Comparison of ENCODE assay signal across 8 mouse cellular contexts in genomic region chr7:105553456-105554211, GRCm38 (mm10). TPM values are rescaled to one million over a fixed set of nuclear protein-coding genes. Genes with fewer than 3 reads are reported as not detected.
DNase-seq lines count a peak whose midpoint lies in the region; ATAC-seq and TF ChIP-seq lines count a peak whose summit lies in the region.

No protein-coding gene starts in this region.

- peak; percentile 15 for DNase-seq in lung, embryonic 14.5 days
- no peak for DNase-seq in lung, postnatal 25 days (ENCODE audit: low spot score)
- no peak for DNase-seq in embryonic facial prominence, embryonic 10.5 days (ENCODE audit: low spot score)
- DNase-seq in midbrain, embryonic 14.5 days, result no peak
- no peak for DNase-seq in adrenal gland, adult 18-20 months (ENCODE audit: low spot score in 2 of 2)
- no peak for DNase-seq in c-Kit-positive CD71-positive TER-119-positive erythroid progenitor cells, embryonic 14.5 days (ENCODE audit: low spot score)

- H3K9me3 ChIP-seq in lung, embryonic 14.5 days (ENCODE audit: low read depth, low read length), result no peaks in the 10 kb centered on the region
- no peaks in the 10 kb centered on the region for H3K9me3 ChIP-seq in embryonic facial prominence, embryonic 10.5 days
- no peaks in the 10 kb centered on the region for H3K9me3 ChIP-seq in hindbrain, embryonic 13.5 days
- H3K9me3 ChIP-seq in midbrain, embryonic 14.5 days (ENCODE audit: control insufficient read depth, low read length), result no peaks in the 10 kb centered on the region

- H3K36me3 ChIP-seq in lung, embryonic 14.5 days (ENCODE audit: insufficient read depth), result peaks cover 14% of the 10 kb centered on the region; the same call in 1 of the 2 replicates
- H3K36me3 ChIP-seq in embryonic facial prominence, embryonic 10.5 days (replicated peaks), result peaks cover 27% of the 10 kb centered on the region
- H3K36me3 ChIP-seq in hindbrain, embryonic 13.5 days, result peaks cover 15% of the 10 kb centered on the region
- peaks cover 18% of the 10 kb centered on the region for H3K36me3 ChIP-seq in midbrain, embryonic 14.5 days (ENCODE audit: control insufficient read depth, insufficient read depth, low read length)

- peak overlapping the region; percentile 64 for H3K9ac ChIP-seq in lung, embryonic 14.5 days
- H3K9ac ChIP-seq in hindbrain, embryonic 13.5 days, result peak overlapping the region; percentile 86
- H3K9ac ChIP-seq in midbrain, embryonic 14.5 days (replicated peaks; ENCODE audit: low read length), result peak overlapping the region; percentile 87

- peak overlapping the region; percentile 65 for H3K4me3 ChIP-seq in lung, embryonic 14.5 days (ENCODE audit: low read depth, low read length)
- H3K4me3 ChIP-seq in embryonic facial prominence, embryonic 10.5 days, result peak overlapping the region; percentile 68
- peak overlapping the region; percentile 76 for H3K4me3 ChIP-seq in hindbrain, embryonic 13.5 days
- H3K4me3 ChIP-seq in midbrain, embryonic 14.5 days (replicated peaks; ENCODE audit: low read depth, low read length), result peak overlapping the region; percentile 75

- H3K27me3 ChIP-seq in lung, embryonic 14.5 days (ENCODE audit: insufficient read depth, low read length), result no peaks in the 10 kb centered on the region
- H3K27me3 ChIP-seq in embryonic facial prominence, embryonic 10.5 days (replicated peaks; ENCODE audit: low read depth, poor library complexity, severe bottlenecking), result no peaks in the 10 kb centered on the region
- no peaks in the 10 kb centered on the region for H3K27me3 ChIP-seq in hindbrain, embryonic 13.5 days
- no peaks in the 10 kb centered on the region for H3K27me3 ChIP-seq in midbrain, embryonic 14.5 days (ENCODE audit: control insufficient read depth, insufficient read depth, low read length)

- 0 out of 2 replicates have a peak, but pooled peaks cover 3% of the 10 kb centered on the region for H3K4me1 ChIP-seq in lung, embryonic 14.5 days (ENCODE audit: insufficient read depth)
- H3K4me1 ChIP-seq in embryonic facial prominence, embryonic 10.5 days, result peaks cover 28% of the 10 kb centered on the region
- peaks cover 30% of the 10 kb centered on the region for H3K4me1 ChIP-seq in hindbrain, embryonic 13.5 days (replicated peaks)
- peaks cover 22% of the 10 kb centered on the region for H3K4me1 ChIP-seq in midbrain, embryonic 14.5 days (ENCODE audit: control insufficient read depth, insufficient read depth, low read length)

- WGBS in lung, embryonic 14.5 days, result 30% methylated on average over 27 of the region's 27 CpGs
- 29% methylated on average over 27 of the region's 27 CpGs for WGBS in embryonic facial prominence, embryonic 10.5 days
- 33% methylated on average over 26 of the region's 27 CpGs for WGBS in hindbrain, embryonic 13.5 days
- 26% methylated on average over 27 of the region's 27 CpGs for WGBS in midbrain, embryonic 14.5 days

- ATAC-seq in lung, embryonic 14.5 days (ENCODE audit: insufficient read depth), result peak; percentile 20
- peak; percentile 43 for ATAC-seq in hindbrain, embryonic 13.5 days (ENCODE audit: low FRiP score)
- peak; percentile 47 for ATAC-seq in midbrain, embryonic 14.5 days (ENCODE audit: low FRiP score, low TSS enrichment)
- no peak for ATAC-seq in megakaryocyte-erythroid progenitor cell, adult 5-6 weeks (replicated peaks; ENCODE audit: low FRiP score, low TSS enrichment, poor library complexity, severe bottlenecking)

- peak overlapping the region; percentile 80 for H3K4me2 ChIP-seq in lung, embryonic 14.5 days
- H3K4me2 ChIP-seq in hindbrain, embryonic 13.5 days, result peak overlapping the region; percentile 81
- peak overlapping the region; percentile 65 for H3K4me2 ChIP-seq in midbrain, embryonic 14.5 days (ENCODE audit: low read length)

- TF ChIP-seq CTCF in lung, embryonic 14.5 days (IDR thresholded peaks at IDR 0.05; ENCODE audit: low read depth), result no peak

- H3K27ac ChIP-seq in lung, embryonic 14.5 days (ENCODE audit: low read depth), result no peak overlapping the region
- peak overlapping the region; percentile 84 for H3K27ac ChIP-seq in embryonic facial prominence, embryonic 10.5 days (replicated peaks)
- peak overlapping the region; percentile 87 for H3K27ac ChIP-seq in hindbrain, embryonic 13.5 days
- H3K27ac ChIP-seq in midbrain, embryonic 14.5 days (replicated peaks; ENCODE audit: low read depth, low read length), result peak overlapping the region; percentile 79

RNA-seq across cellular contexts. Expression of gene Smpd1, which starts 0.5 kb away (rescaled TPM):
- 38.7 and 38.9 TPM in 2 replicates for polyA plus RNA-seq in lung, embryonic 14.5 days (2014; fragmentation: Nextera tagmentation; extraction: Ambion mirVana)
- polyA plus RNA-seq in embryonic facial prominence, embryonic 10.5 days (2016; fragmentation: Nextera tagmentation; extraction: Ambion mirVana), result 30.3 and 33.1 TPM in 2 replicates
- 72.7 and 73.5 TPM in 2 replicates for polyA plus RNA-seq in hindbrain, embryonic 13.5 days (2015; fragmentation: Nextera tagmentation; extraction: Ambion mirVana)
- 90.6 and 91.4 TPM in 2 replicates for polyA plus RNA-seq in midbrain, embryonic 14.5 days (2014; fragmentation: Nextera tagmentation; extraction: Ambion mirVana)
- total RNA-seq in megakaryocyte-erythroid progenitor cell, adult 5-6 weeks (2014; fragmentation: Nextera tagmentation), result 17.5 and 17.6 TPM in 2 replicates
- total RNA-seq in megakaryocyte-erythroid progenitor cell, adult 5-6 weeks (2017), result 17.1 and 20.1 TPM in 2 replicates
- 10 to 100 TPM; 50.3 to 54.5 TPM for total RNA-seq in adrenal gland, adult 18-20 months (2021)

RNA-seq across cellular contexts. Expression of gene Apbb1, which starts 27.8 kb away (rescaled TPM):
- 36.6 and 37.6 TPM in 2 replicates for polyA plus RNA-seq in lung, embryonic 14.5 days (2014; fragmentation: Nextera tagmentation; extraction: Ambion mirVana)
- polyA plus RNA-seq in embryonic facial prominence, embryonic 10.5 days (2016; fragmentation: Nextera tagmentation; extraction: Ambion mirVana), result 94.9 and 104 TPM in 2 replicates
- 242 and 246 TPM in 2 replicates for polyA plus RNA-seq in hindbrain, embryonic 13.5 days (2015; fragmentation: Nextera tagmentation; extraction: Ambion mirVana)
- 227 and 305 TPM in 2 replicates for polyA plus RNA-seq in midbrain, embryonic 14.5 days (2014; fragmentation: Nextera tagmentation; extraction: Ambion mirVana)
- not detected in 2 replicates for total RNA-seq in megakaryocyte-erythroid progenitor cell, adult 5-6 weeks (2014; fragmentation: Nextera tagmentation)
- total RNA-seq in megakaryocyte-erythroid progenitor cell, adult 5-6 weeks (2017), result 0.56 TPM in 1 of 2 replicates, not detected in the other
- total RNA-seq in adrenal gland, adult 18-20 months (2021), result 10 to 100 TPM; 14.3 to 15.7 TPM

RNA-seq across cellular contexts. Expression of gene Hpx, which starts 46.3 kb away (rescaled TPM):
- 0.57 and 0.59 TPM in 2 replicates for polyA plus RNA-seq in lung, embryonic 14.5 days (2014; fragmentation: Nextera tagmentation; extraction: Ambion mirVana)
- polyA plus RNA-seq in embryonic facial prominence, embryonic 10.5 days (2016; fragmentation: Nextera tagmentation; extraction: Ambion mirVana), result 0.22 TPM in 1 of 2 replicates, not detected in the other
- polyA plus RNA-seq in hindbrain, embryonic 13.5 days (2015; fragmentation: Nextera tagmentation; extraction: Ambion mirVana), result 0.23 and 0.32 TPM in 2 replicates
- 0.27 and 0.55 TPM in 2 replicates for polyA plus RNA-seq in midbrain, embryonic 14.5 days (2014; fragmentation: Nextera tagmentation; extraction: Ambion mirVana)
- not detected in 2 replicates for total RNA-seq in megakaryocyte-erythroid progenitor cell, adult 5-6 weeks (2014; fragmentation: Nextera tagmentation)
- not detected in 2 replicates for total RNA-seq in megakaryocyte-erythroid progenitor cell, adult 5-6 weeks (2017)
- under 1 TPM; 0.38 to 0.66 TPM for total RNA-seq in adrenal gland, adult 18-20 months (2021)
